Mouse (Mus musculus): ENCODE measurements around the gene Ttc5.
"Not testable (repeated sequence)": the region's sequence is repeated elsewhere in the genome, so short reads cannot be mapped to it uniquely, and the experiment has no call there.

The Ttc5 gene

GRCm38 (mm10) chr14:50771342-50771741 lies 14.0 kb downstream of the Ttc5 start:
- no peak for DNase-seq (ENCODE audit: low read depth, low spot score)

- no peak for DNase-seq (ENCODE audit: low read depth, low spot score)
These were observed 19.6 kb downstream of the Ttc5 start for GRCm38 (mm10) chr14:50765736-50766135.

- no peak for DNase-seq (ENCODE audit: low read depth, low spot score)
These were observed 26.8 kb downstream of the Ttc5 start for GRCm38 (mm10) chr14:50758416-50759085.

- no peak for DNase-seq (ENCODE audit: low read depth, low spot score)
These were observed 40.3 kb downstream of the Ttc5 start, which contains the start of gene Olfr749 for GRCm38 (mm10) chr14:50744994-50745393. Gene Olfr749 (minus strand): TSS chr14:50745094.

GRCm38 (mm10) chr14:50741584-50741983 lies 43.7 kb downstream of the Ttc5 start:
- DNase-seq (ENCODE audit: low read depth, low spot score): no peak

- DNase-seq (ENCODE audit: low read depth, low spot score): no peak
These were observed 45.0 kb downstream of the Ttc5 start for GRCm38 (mm10) chr14:50740334-50740733.

GRCm38 (mm10) chr14:50722371-50722770 lies 62.9 kb downstream of the Ttc5 start:
- DNase-seq (ENCODE audit: low read depth, low spot score): not testable (repeated sequence)

GRCm38 (mm10) chr14:50719875-50720274 lies 65.4 kb downstream of the Ttc5 start:
- DNase-seq (ENCODE audit: low read depth, low spot score): not testable (repeated sequence)
